In genomic region chr16:9992076-9992772, GRCm38 (mm10) we compare ENCODE assay signal across 8 mouse cellular contexts. TPM values are rescaled to one million over a fixed set of nuclear protein-coding genes. Genes with fewer than 3 reads are reported as not detected.
A peak's percentile ranks its signal among the peaks of the same experiment; 100 is the strongest.
DNase-seq lines count a peak whose midpoint lies in the region; ATAC-seq and TF ChIP-seq lines count a peak whose summit lies in the region.

No protein-coding gene starts in this region.

- WGBS in kidney, embryonic 16.5 days = 13% methylated on average over 34 of the region's 34 CpGs
- WGBS in forebrain, embryonic 15.5 days = 17% methylated on average over 34 of the region's 34 CpGs
- WGBS in midbrain, embryonic 14.5 days = 18% methylated on average over 34 of the region's 34 CpGs
- 17% methylated on average over 34 of the region's 34 CpGs for WGBS in lung, adult 2 months

- H3K4me2 ChIP-seq in kidney, embryonic 16.5 days (replicated peaks; ENCODE audit: low read depth, low read length) = peak overlapping the region; percentile 64; the same call in 1 of the 2 replicates
- H3K4me2 ChIP-seq in forebrain, embryonic 15.5 days (replicated peaks) = peak overlapping the region; percentile 95
- peak overlapping the region; percentile 95 for H3K4me2 ChIP-seq in midbrain, embryonic 14.5 days (ENCODE audit: low read length)

- H3K27me3 ChIP-seq in kidney, embryonic 16.5 days (ENCODE audit: insufficient read depth, low read length) = peaks cover 69% of the 10 kb centered on the region
- H3K27me3 ChIP-seq in forebrain, embryonic 15.5 days = peaks cover 54% of the 10 kb centered on the region
- H3K27me3 ChIP-seq in midbrain, embryonic 14.5 days (ENCODE audit: control insufficient read depth, insufficient read depth, low read length) = peaks cover 45% of the 10 kb centered on the region

- H3K4me3 ChIP-seq in kidney, embryonic 16.5 days (ENCODE audit: low read length) = peak overlapping the region; percentile 46; the same call in 1 of the 2 replicates
- H3K4me3 ChIP-seq in forebrain, embryonic 15.5 days = peak overlapping the region; percentile 51
- H3K4me3 ChIP-seq in midbrain, embryonic 14.5 days (replicated peaks; ENCODE audit: low read depth, low read length) = peak overlapping the region; percentile 50
- no peak overlapping the region for H3K4me3 ChIP-seq in gastrocnemius, adult 2 months
- no peak overlapping the region for H3K4me3 ChIP-seq in lung, adult 2 months (replicated peaks; ENCODE audit: extremely low read depth, low read depth, low read length)

- H3K9ac ChIP-seq in kidney, embryonic 16.5 days (replicated peaks; ENCODE audit: low read length) = no peak overlapping the region
- H3K9ac ChIP-seq in forebrain, embryonic 15.5 days (replicated peaks) = no peak overlapping the region
- H3K9ac ChIP-seq in midbrain, embryonic 14.5 days (replicated peaks; ENCODE audit: low read length) = no peak overlapping the region

- no peak overlapping the region for H3K27ac ChIP-seq in kidney, embryonic 16.5 days (ENCODE audit: low read length)
- H3K27ac ChIP-seq in forebrain, embryonic 15.5 days (replicated peaks) = no peak overlapping the region
- H3K27ac ChIP-seq in midbrain, embryonic 14.5 days (replicated peaks; ENCODE audit: low read depth, low read length) = no peak overlapping the region
- H3K27ac ChIP-seq in gastrocnemius, adult 2 months = no peak overlapping the region

- DNase-seq in kidney, adult 11 months = no peak
- DNase-seq in embryo, embryonic 9.5 days (ENCODE audit: extremely low spot score) = peak; percentile 14
- no peak for DNase-seq in midbrain, embryonic 14.5 days
- no peak for DNase-seq in gastrocnemius, adult 2 months
- no peak for DNase-seq in lung, adult 2 months
- DNase-seq in adrenal gland, postnatal 14 days = no peak

- H3K36me3 ChIP-seq in kidney, embryonic 16.5 days (ENCODE audit: insufficient read depth, low read length) = no peaks in the 10 kb centered on the region
- H3K36me3 ChIP-seq in forebrain, embryonic 15.5 days = no peaks in the 10 kb centered on the region
- no peaks in the 10 kb centered on the region for H3K36me3 ChIP-seq in midbrain, embryonic 14.5 days (ENCODE audit: control insufficient read depth, insufficient read depth, low read length)

- no peak for TF ChIP-seq POLR2A in lung, adult 2 months (IDR thresholded peaks at IDR 0.05; ENCODE audit: borderline replicate concordance, extremely low read depth, low read depth, low read length)

- TF ChIP-seq CTCF in gastrocnemius, adult 2 months (IDR thresholded peaks at IDR 0.05) = no peak
- no peak for TF ChIP-seq CTCF in lung, adult 2 months (IDR thresholded peaks at IDR 0.05; ENCODE audit: insufficient read depth, low read length)

- H3K4me1 ChIP-seq in kidney, embryonic 16.5 days (ENCODE audit: insufficient read depth, low read length) = peaks cover 31% of the 10 kb centered on the region
- peaks cover 34% of the 10 kb centered on the region for H3K4me1 ChIP-seq in forebrain, embryonic 15.5 days
- H3K4me1 ChIP-seq in midbrain, embryonic 14.5 days (ENCODE audit: control insufficient read depth, insufficient read depth, low read length) = peaks cover 7% of the 10 kb centered on the region
- H3K4me1 ChIP-seq in lung, adult 2 months (ENCODE audit: control insufficient read depth, insufficient read depth, low read length) = no peaks in the 10 kb centered on the region

- ATAC-seq in kidney, embryonic 16.5 days (ENCODE audit: low FRiP score, low TSS enrichment) = no peak
- no peak for ATAC-seq in forebrain, embryonic 15.5 days (replicated peaks)
- ATAC-seq in midbrain, embryonic 14.5 days (ENCODE audit: low FRiP score, low TSS enrichment) = no peak

- intact Hi-C loops in gastrocnemius, adult 2 months (cut with DNase I) = loop anchor here (2.0 to 10.0 kb wide), 2 partner anchors 987 to 1109 kb away; no protein-coding TSS in a partner anchor

- H3K9me3 ChIP-seq in kidney, embryonic 16.5 days (ENCODE audit: low read length) = no peaks in the 10 kb centered on the region
- no peaks in the 10 kb centered on the region for H3K9me3 ChIP-seq in forebrain, embryonic 15.5 days
- H3K9me3 ChIP-seq in midbrain, embryonic 14.5 days (ENCODE audit: control insufficient read depth, low read length) = no peaks in the 10 kb centered on the region

RNA-seq across cellular contexts. Expression of gene Grin2a, which starts 3.1 kb away (rescaled TPM):
- polyA plus RNA-seq in kidney, embryonic 16.5 days (2015; fragmentation: Nextera tagmentation; extraction: Ambion mirVana) = 0.05 and 0.06 TPM in 2 replicates
- polyA plus RNA-seq in forebrain, embryonic 15.5 days (2015; fragmentation: Nextera tagmentation; extraction: Ambion mirVana) = 2.2 TPM in 2 replicates
- polyA plus RNA-seq in midbrain, embryonic 14.5 days (2014; fragmentation: Nextera tagmentation; extraction: Ambion mirVana) = 2.4 and 3.0 TPM in 2 replicates
- total RNA-seq in gastrocnemius, adult 2 months (2021) = under 1 TPM in 1 of 2 experiments, not detected in 1; 0.14 TPM
- 0.02 and 0.24 TPM in 2 replicates for polyA plus RNA-seq in lung, adult 2 months (2012; rRNA removed)
- 0.93 and 1.1 TPM in 2 replicates for total RNA-seq in adrenal gland, postnatal 14 days (2021)

Comparison
In these comparisons a context has a peak if more than half of its experiments do, and no peak if none do; other contexts are left out.
1. H3K4me3 ChIP-seq: peak in kidney, embryonic 16.5 days (single experiment), forebrain, embryonic 15.5 days (single experiment) and midbrain, embryonic 14.5 days (single experiment); none in gastrocnemius, adult 2 months (single experiment) and lung, adult 2 months (single experiment).
2. Peak in every context shown above with its lines, with median percentiles within 50 percentile points of each other: H3K4me2 ChIP-seq.